Mouse (Mus musculus) intestine, embryonic 14.5 days (tissue): Measurements from ENCODE around the gene Gad1. TPM values are rescaled to one million over a fixed set of nuclear protein-coding genes. Genes with fewer than 3 reads are reported as not detected.

Source experiments
- ATAC-seq: fragments of 200-750 bp; cut with Nextera tagmentation; replicated peaks from 2 replicates; pipeline ENCODE4 v1.8.0; 2017; ENCODE audit warnings: low read depth, moderate number of reproducible peaks, moderate TSS enrichment, moderate library complexity; ENCODE audit not compliant: low FRiP score, low TSS enrichment
- DNase-seq: peaks from one replicate; pipeline ENCODE4 v3.0.0-alpha.2; 2018; ENCODE audit warnings: low spot score
- H3K27ac ChIP-seq: fragments of 300-500 bp; sonication (generic); 2 replicates; pipeline ENCODE4 v1.5.1; 2014; ENCODE audit warnings: low read depth, mild to moderate bottlenecking, control low read depth
- H3K27me3 ChIP-seq: fragments of 300-500 bp; sonication (generic); replicated peaks from 2 replicates; pipeline ENCODE4 v1.6.1; 2014; ENCODE audit warnings: low read length, control low read depth; ENCODE audit not compliant: control insufficient read depth, insufficient read depth
- H3K36me3 ChIP-seq: fragments of 300-500 bp; sonication (generic); 2 replicates; pipeline ENCODE4 v1.6.1; 2014; ENCODE audit warnings: low read length, control low read depth; ENCODE audit not compliant: control insufficient read depth, insufficient read depth
- H3K4me1 ChIP-seq: fragments of 300-500 bp; sonication (generic); replicated peaks from 2 replicates; pipeline ENCODE4 v1.6.1; 2014; ENCODE audit warnings: low read length, control low read depth, mixed read lengths; ENCODE audit not compliant: control insufficient read depth, insufficient read depth
- H3K4me2 ChIP-seq: fragments of 300-500 bp; sonication (generic); 2 replicates; pipeline ENCODE4 v1.6.1; 2014; ENCODE audit warnings: low read length
- H3K4me3 ChIP-seq: fragments of 300-500 bp; sonication (generic); 2 replicates; pipeline ENCODE4 v1.5.1; 2014; ENCODE audit warnings: low read depth, low read length, control low read depth, mixed read lengths
- H3K9ac ChIP-seq: fragments of 300-500 bp; sonication (generic); 2 replicates; pipeline ENCODE4 v1.6.1; 2014; ENCODE audit warnings: mild to moderate bottlenecking, low read length
- H3K9me3 ChIP-seq: fragments of 300-500 bp; sonication (generic); 2 replicates; pipeline ENCODE4 v1.6.1; 2016; ENCODE audit warnings: low read length, control low read depth; ENCODE audit not compliant: control insufficient read depth
- WGBS: fragments of 180-500 bp; shearing (Covaris S2); extraction: QIAGEN DNeasy Blood & Tissue Kit; methylation state at CpG from one replicate; pipeline ENCODE4 v1.1.7; 2014; 5-methylcytosine and 5-hydroxymethylcytosine counted together
- polyA plus RNA-seq: library from polyadenylated mRNA; unstranded; fragments of >200 nt; fragmentation: Nextera tagmentation; extraction: Ambion mirVana; gene quantifications from 2 replicates; pipeline ENCODE4 v1.2.1, GENCODE M21; 2014

Gad1 gene
- polyA plus RNA-seq, 1 experiment from 2014 or later: 0.16 TPM

- DNase-seq (no peak), ATAC-seq (no peak)
- H3K4me1 ChIP-seq: no peaks in the 10 kb centered on the region
- H3K4me3 ChIP-seq: no peak overlapping the region
- no peak overlapping the region for H3K9ac ChIP-seq
- H3K4me2 ChIP-seq: no peak overlapping the region
- no peaks in the 10 kb centered on the region for H3K9me3 ChIP-seq
- H3K27ac ChIP-seq: no peak overlapping the region
- no peaks in the 10 kb centered on the region; the same call in 1 of the 2 replicates for H3K27me3 ChIP-seq
- 82% methylated on average over 2 of the region's 2 CpGs for WGBS
- no peaks in the 10 kb centered on the region for H3K36me3 ChIP-seq
Measured at GRCm38 (mm10) chr2:70551446-70551845, 1.4 kb upstream of the Gad1 start.

GRCm38 (mm10) chr2:70552067-70552598 lies 739 bp upstream of the Gad1 start:
- Histone ChIP-seq H3K4me3 (no peak overlapping the region), H3K9me3 (no peaks in the 10 kb centered on the region), H3K27ac (no peak overlapping the region), H3K4me2 (no peak overlapping the region), H3K9ac (no peak overlapping the region), H3K36me3 (no peaks in the 10 kb centered on the region), H3K4me1 (no peaks in the 10 kb centered on the region), H3K27me3 (peaks cover 3% of the 10 kb centered on the region)
- 80% methylated on average over 15 of the region's 15 CpGs for WGBS
- DNase-seq: peak; percentile 28
- no peak for ATAC-seq

- H3K27me3 ChIP-seq: peaks cover 13% of the 10 kb centered on the region
- no peak overlapping the region for H3K4me2 ChIP-seq
- DNase-seq: peak; percentile 28
- H3K4me1 ChIP-seq: no peaks in the 10 kb centered on the region
- H3K27ac ChIP-seq: no peak overlapping the region
- 82% methylated on average over 3 of the region's 3 CpGs for WGBS
- ATAC-seq: no peak
- H3K9me3 ChIP-seq: no peaks in the 10 kb centered on the region
- H3K4me3 ChIP-seq: no peak overlapping the region
- no peak overlapping the region for H3K9ac ChIP-seq
- no peaks in the 10 kb centered on the region for H3K36me3 ChIP-seq
Measured at GRCm38 (mm10) chr2:70553826-70554225, 954 bp downstream of the Gad1 start.

- ATAC-seq (no peak), DNase-seq (peak; percentile 92)
- 4% methylated on average over 16 of the region's 18 CpGs for WGBS
- H3K9me3 ChIP-seq: no peaks in the 10 kb centered on the region
- H3K27ac ChIP-seq: no peak overlapping the region
- peaks cover 57% of the 10 kb centered on the region for H3K27me3 ChIP-seq
- 0 out of 2 replicates have a peak, but pooled peaks cover 3% of the 10 kb centered on the region for H3K4me1 ChIP-seq
- no peaks in the 10 kb centered on the region for H3K36me3 ChIP-seq
- H3K9ac ChIP-seq: no peak overlapping the region
- H3K4me3 ChIP-seq: no peak overlapping the region
- no peak overlapping the region for H3K4me2 ChIP-seq
Measured at GRCm38 (mm10) chr2:70558112-70558842, 5.4 kb downstream of the Gad1 start.

GRCm38 (mm10) chr2:70558843-70559451 lies 6.1 kb downstream of the Gad1 start:
- DNase-seq: no peak
- peaks cover 3% of the 10 kb centered on the region; the same call in 1 of the 2 replicates for H3K4me1 ChIP-seq
- no peak overlapping the region for H3K27ac ChIP-seq
- H3K27me3 ChIP-seq: peaks cover 64% of the 10 kb centered on the region
- 13% methylated on average over 24 of the region's 24 CpGs for WGBS
- ATAC-seq: no peak
- no peaks in the 10 kb centered on the region for H3K36me3 ChIP-seq
- no peak overlapping the region for H3K9ac ChIP-seq
- H3K4me2 ChIP-seq: no peak overlapping the region
- H3K9me3 ChIP-seq: no peaks in the 10 kb centered on the region
- no peak overlapping the region for H3K4me3 ChIP-seq

GRCm38 (mm10) chr2:70559520-70559919 lies 6.6 kb downstream of the Gad1 start:
- H3K4me2 ChIP-seq: no peak overlapping the region
- H3K36me3 ChIP-seq: no peaks in the 10 kb centered on the region
- no peaks in the 10 kb centered on the region for H3K9me3 ChIP-seq
- H3K4me1 ChIP-seq: peaks cover 3% of the 10 kb centered on the region; the same call in 1 of the 2 replicates
- H3K27ac ChIP-seq: no peak overlapping the region
- ATAC-seq: no peak
- H3K4me3 ChIP-seq: no peak overlapping the region
- DNase-seq: peak; percentile 95
- no peak overlapping the region for H3K9ac ChIP-seq
- WGBS: under 1% methylated on average over 13 of the region's 13 CpGs
- H3K27me3 ChIP-seq: peaks cover 70% of the 10 kb centered on the region

GRCm38 (mm10) chr2:70561077-70561795 lies 8.4 kb downstream of the Gad1 start:
- 2% methylated on average over 29 of the region's 29 CpGs for WGBS
- DNase-seq: peak; percentile 87
- no peak overlapping the region for H3K4me2 ChIP-seq

GRCm38 (mm10) chr2:70562011-70562491 lies 9.2 kb downstream of the Gad1 start:
- H3K36me3 ChIP-seq: no peaks in the 10 kb centered on the region
- no peak overlapping the region for H3K27ac ChIP-seq
- WGBS: 1% methylated on average over 42 of the region's 42 CpGs
- peaks cover 93% of the 10 kb centered on the region for H3K27me3 ChIP-seq
- DNase-seq (peak; percentile 74), ATAC-seq (no peak)
- no peak overlapping the region for H3K9ac ChIP-seq
- H3K4me1 ChIP-seq: peaks cover 3% of the 10 kb centered on the region; the same call in 1 of the 2 replicates
- peak overlapping the region; percentile 32 for H3K4me2 ChIP-seq
- H3K4me3 ChIP-seq: peak overlapping the region; percentile 11; the same call in 1 of the 2 replicates
- no peaks in the 10 kb centered on the region for H3K9me3 ChIP-seq

More at GRCm38 (mm10) chr2:70561077-70561795, 8.4 kb downstream of the Gad1 start:
- Histone ChIP-seq H3K27me3 (peaks cover 87% of the 10 kb centered on the region), H3K27ac (no peak overlapping the region), H3K36me3 (no peaks in the 10 kb centered on the region), H3K4me3 (no peak overlapping the region), H3K9me3 (no peaks in the 10 kb centered on the region), H3K9ac (no peak overlapping the region), H3K4me1 (peaks cover 3% of the 10 kb centered on the region; the same call in 1 of the 2 replicates)
- no peak for ATAC-seq
